Mouse (Mus musculus): ENCODE data around the gene Pfdn4. TPM values are rescaled to one million over a fixed set of nuclear protein-coding genes. Genes with fewer than 3 reads are reported as not detected.

Gene Pfdn4
- polyA plus RNA-seq, 1 experiment: 49.7 TPM

DNA sequence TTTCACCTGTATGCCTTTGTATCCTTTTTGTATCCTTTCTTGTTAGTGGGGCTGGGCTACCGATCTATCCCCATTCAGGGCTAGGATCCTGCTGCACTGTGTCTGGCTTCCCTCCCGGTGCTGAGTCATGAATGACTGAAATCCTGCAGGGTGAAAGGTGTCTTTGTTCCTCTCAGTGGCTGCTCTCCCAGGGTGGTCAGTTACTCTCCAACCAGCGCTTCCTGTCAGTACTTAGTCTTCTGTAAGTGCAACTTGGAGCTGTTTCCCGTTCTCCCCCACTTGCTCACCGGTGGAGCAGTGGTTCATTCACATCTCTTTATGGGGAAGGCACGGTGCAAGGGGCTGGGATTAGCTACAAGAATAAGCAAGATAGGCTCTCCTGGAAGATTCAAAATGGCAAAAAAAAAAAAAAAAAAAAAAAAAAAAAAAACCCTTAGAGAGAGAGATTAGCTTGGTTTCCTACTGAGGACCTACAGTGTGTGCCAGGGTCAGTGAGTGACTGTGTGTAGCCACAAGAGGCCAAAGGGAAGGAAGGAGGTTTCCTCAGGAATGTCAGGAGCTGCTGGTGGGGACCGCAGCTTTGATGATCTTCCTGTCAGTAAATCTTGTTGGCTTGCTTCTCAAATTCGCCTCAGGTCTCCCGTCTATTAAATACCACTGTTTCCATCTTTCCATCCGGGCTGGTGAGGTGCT lies 26.5 kb upstream of the Pfdn4 start:
- TF ChIP-seq CTCF (IDR thresholded peaks at IDR 0.05; ENCODE audit: low read depth, low read length): no peak
- no peak for TF ChIP-seq POLR2A (IDR thresholded peaks at IDR 0.05; ENCODE audit: borderline replicate concordance, low read depth, low read length)
- H3K4me1 ChIP-seq (ENCODE audit: control insufficient read depth, insufficient read depth, low read length): no peaks in the 10 kb centered on the region
- no peak overlapping the region for H3K4me3 ChIP-seq (ENCODE audit: insufficient read depth, low read length)
- no peak overlapping the region for H3K27ac ChIP-seq (ENCODE audit: insufficient read depth, low read depth, low read length)

DNA sequence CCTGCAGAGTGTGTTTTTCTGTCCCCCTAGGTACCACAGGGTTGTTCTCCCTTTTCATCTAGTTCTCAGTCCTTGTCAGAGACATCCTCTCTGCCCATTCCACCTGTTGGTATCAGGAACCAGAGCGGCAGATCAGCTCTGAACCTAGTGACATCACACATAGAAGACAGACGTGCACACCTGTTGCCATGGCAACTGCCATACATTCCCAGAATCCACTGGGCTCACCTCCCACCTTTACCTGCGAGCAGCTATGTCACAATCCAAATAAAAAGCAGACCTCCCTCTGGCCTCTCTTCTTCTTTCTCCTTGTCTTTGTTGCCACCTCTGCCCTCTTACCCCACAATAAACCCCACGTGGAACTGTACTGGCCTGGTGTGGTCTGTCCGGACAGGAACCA lies 25.6 kb upstream of the Pfdn4 start:
- H3K4me1 ChIP-seq (ENCODE audit: control insufficient read depth, insufficient read depth, low read length): no peaks in the 10 kb centered on the region
- no peak overlapping the region for H3K27ac ChIP-seq (ENCODE audit: insufficient read depth, low read depth, low read length)
- H3K4me3 ChIP-seq (ENCODE audit: insufficient read depth, low read length): no peak overlapping the region
- TF ChIP-seq POLR2A (IDR thresholded peaks at IDR 0.05; ENCODE audit: borderline replicate concordance, low read depth, low read length) (no peak), CTCF (IDR thresholded peaks at IDR 0.05; ENCODE audit: low read depth, low read length) (no peak)

GRCm38 (mm10) chr2:170474125-170474524 lies 22.1 kb upstream of the Pfdn4 start:
- Histone ChIP-seq H3K27ac (ENCODE audit: insufficient read depth, low read depth, low read length) (no peak overlapping the region), H3K4me1 (ENCODE audit: control insufficient read depth, insufficient read depth, low read length) (no peaks in the 10 kb centered on the region), H3K4me3 (ENCODE audit: insufficient read depth, low read length) (no peak overlapping the region)
- TF ChIP-seq POLR2A (IDR thresholded peaks at IDR 0.05; ENCODE audit: borderline replicate concordance, low read depth, low read length) (no peak), CTCF (IDR thresholded peaks at IDR 0.05; ENCODE audit: low read depth, low read length) (no peak)

- Histone ChIP-seq H3K4me3 (ENCODE audit: insufficient read depth, low read length) (no peak overlapping the region), H3K27ac (ENCODE audit: insufficient read depth, low read depth, low read length) (no peak overlapping the region), H3K4me1 (ENCODE audit: control insufficient read depth, insufficient read depth, low read length) (no peaks in the 10 kb centered on the region)
- no peak for TF ChIP-seq CTCF (IDR thresholded peaks at IDR 0.05; ENCODE audit: low read depth, low read length)
- no peak for TF ChIP-seq POLR2A (IDR thresholded peaks at IDR 0.05; ENCODE audit: borderline replicate concordance, low read depth, low read length)
Observed at GRCm38 (mm10) chr2:170475164-170475563, 21.1 kb upstream of the Pfdn4 start.

- Histone ChIP-seq H3K4me3 (ENCODE audit: insufficient read depth, low read length) (no peak overlapping the region), H3K4me1 (ENCODE audit: control insufficient read depth, insufficient read depth, low read length) (no peaks in the 10 kb centered on the region), H3K27ac (ENCODE audit: insufficient read depth, low read depth, low read length) (no peak overlapping the region)
- TF ChIP-seq CTCF (IDR thresholded peaks at IDR 0.05; ENCODE audit: low read depth, low read length): no peak; the same call in 1 of the 2 replicates
- no peak for TF ChIP-seq POLR2A (IDR thresholded peaks at IDR 0.05; ENCODE audit: borderline replicate concordance, low read depth, low read length)
Observed at GRCm38 (mm10) chr2:170476215-170476614, 20.0 kb upstream of the Pfdn4 start.

GRCm38 (mm10) chr2:170476643-170477042 lies 19.6 kb upstream of the Pfdn4 start:
- Histone ChIP-seq H3K4me3 (ENCODE audit: insufficient read depth, low read length) (no peak overlapping the region), H3K4me1 (ENCODE audit: control insufficient read depth, insufficient read depth, low read length) (no peaks in the 10 kb centered on the region), H3K27ac (ENCODE audit: insufficient read depth, low read depth, low read length) (no peak overlapping the region)
- no peak for TF ChIP-seq POLR2A (IDR thresholded peaks at IDR 0.05; ENCODE audit: borderline replicate concordance, low read depth, low read length)
- TF ChIP-seq CTCF (IDR thresholded peaks at IDR 0.05; ENCODE audit: low read depth, low read length): no peak

- Histone ChIP-seq H3K27ac (ENCODE audit: insufficient read depth, low read depth, low read length) (no peak overlapping the region), H3K4me1 (ENCODE audit: control insufficient read depth, insufficient read depth, low read length) (no peaks in the 10 kb centered on the region), H3K4me3 (ENCODE audit: insufficient read depth, low read length) (no peak overlapping the region)
- TF ChIP-seq POLR2A (IDR thresholded peaks at IDR 0.05; ENCODE audit: borderline replicate concordance, low read depth, low read length): no peak
- TF ChIP-seq CTCF (IDR thresholded peaks at IDR 0.05; ENCODE audit: low read depth, low read length): no peak
Observed at GRCm38 (mm10) chr2:170482019-170482540, 14.1 kb upstream of the Pfdn4 start.

DNA sequence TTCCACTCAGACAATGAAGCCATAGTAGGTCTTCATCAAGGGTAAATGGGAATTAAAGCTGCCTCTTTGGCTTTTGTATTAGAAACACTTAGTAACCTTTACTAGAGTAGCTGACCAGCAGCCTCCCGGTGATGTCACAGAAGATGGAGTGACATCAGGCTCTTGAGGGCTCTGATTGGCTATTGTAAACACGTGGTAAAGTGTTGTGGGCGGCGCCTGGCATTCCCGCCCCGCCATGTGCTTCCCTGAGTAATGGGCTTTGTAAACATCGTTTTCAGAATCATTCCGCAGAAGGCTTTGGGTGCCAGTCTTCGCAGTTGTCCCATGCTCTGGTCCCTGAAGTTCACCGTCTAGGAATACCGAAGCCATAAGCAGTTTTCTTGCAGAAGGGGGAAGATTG lies 12.3 kb upstream of the Pfdn4 start:
- Histone ChIP-seq H3K4me1 (ENCODE audit: control insufficient read depth, insufficient read depth, low read length) (no peaks in the 10 kb centered on the region), H3K27ac (ENCODE audit: insufficient read depth, low read depth, low read length) (no peak overlapping the region), H3K4me3 (ENCODE audit: insufficient read depth, low read length) (no peak overlapping the region)
- TF ChIP-seq POLR2A (IDR thresholded peaks at IDR 0.05; ENCODE audit: borderline replicate concordance, low read depth, low read length) (no peak), CTCF (IDR thresholded peaks at IDR 0.05; ENCODE audit: low read depth, low read length) (no peak)

DNA sequence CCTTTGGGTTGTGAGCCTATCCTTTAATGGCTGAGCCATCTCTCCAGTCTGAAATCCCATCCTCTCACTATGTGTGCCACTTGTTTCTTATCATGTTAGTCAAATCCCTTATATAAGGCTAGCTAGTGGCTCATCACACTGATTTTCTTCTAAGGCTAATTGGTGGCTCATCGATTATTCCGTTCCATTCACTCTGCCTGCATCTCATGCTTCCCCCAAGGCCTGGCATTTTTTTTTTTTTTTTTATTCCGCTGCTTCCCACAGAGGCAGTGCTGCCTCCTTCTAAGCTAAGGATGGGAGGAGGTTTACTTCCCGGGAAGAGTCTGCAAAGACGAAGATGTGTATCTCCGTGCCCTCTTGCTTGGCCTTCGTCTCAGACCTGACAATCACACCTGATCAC lies 9.0 kb upstream of the Pfdn4 start:
- Histone ChIP-seq H3K27ac (ENCODE audit: insufficient read depth, low read depth, low read length) (no peak overlapping the region), H3K4me3 (ENCODE audit: insufficient read depth, low read length) (no peak overlapping the region), H3K4me1 (ENCODE audit: control insufficient read depth, insufficient read depth, low read length) (no peaks in the 10 kb centered on the region)
- TF ChIP-seq POLR2A (IDR thresholded peaks at IDR 0.05; ENCODE audit: borderline replicate concordance, low read depth, low read length) (no peak), CTCF (IDR thresholded peaks at IDR 0.05; ENCODE audit: low read depth, low read length) (no peak)

GRCm38 (mm10) chr2:170487890-170488502 lies 8.2 kb upstream of the Pfdn4 start:
- no peak overlapping the region for H3K27ac ChIP-seq (ENCODE audit: insufficient read depth, low read depth, low read length)
- no peak overlapping the region for H3K4me3 ChIP-seq (ENCODE audit: insufficient read depth, low read length)
- TF ChIP-seq POLR2A (IDR thresholded peaks at IDR 0.05; ENCODE audit: borderline replicate concordance, low read depth, low read length) (no peak), CTCF (IDR thresholded peaks at IDR 0.05; ENCODE audit: low read depth, low read length) (no peak)
- no peaks in the 10 kb centered on the region for H3K4me1 ChIP-seq (ENCODE audit: control insufficient read depth, insufficient read depth, low read length)

Data from bone marrow macrophage, adult 2 months (primary cell).